Mouse (Mus musculus) liver, adult 2 months (tissue): ENCODE results near the gene Aqp7.

Source experiments
- CTCF ChIP-seq: fragments of 200-500 bp; IDR thresholded peaks from 2 replicates; pipeline ENCODE4 v1.5.1; 2011; ENCODE audit warnings: low read depth, low read length, control low read depth
- POLR2A ChIP-seq: fragments of 200-500 bp; IDR thresholded peaks from 2 replicates; pipeline ENCODE4 v1.6.1; 2011; ENCODE audit warnings: low read length, control low read depth; ENCODE audit not compliant: insufficient read depth; ENCODE audit errors: extremely low read depth

DNA sequence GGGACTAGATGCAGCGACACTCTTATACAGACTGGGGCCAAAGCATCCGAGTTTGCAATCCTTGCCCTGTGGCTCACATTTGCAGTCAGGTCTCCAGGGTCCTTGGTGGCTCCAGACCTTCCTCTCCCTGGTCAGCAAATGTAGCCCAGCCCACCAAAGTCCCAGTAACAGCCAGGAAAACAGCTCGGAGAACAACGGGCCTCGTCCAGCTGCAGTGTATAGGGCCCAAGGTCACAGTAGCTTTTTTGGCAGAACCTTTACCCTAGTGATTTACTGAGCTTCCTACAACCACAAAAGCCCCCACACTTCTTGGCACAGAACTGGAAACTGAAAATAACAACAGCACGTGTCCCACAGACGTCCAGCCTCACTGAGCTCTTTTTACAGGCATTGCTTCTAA lies 7.0 kb downstream of the Aqp7 start:
- TF ChIP-seq POLR2A = no peak
- TF ChIP-seq CTCF = no peak
